Mouse (Mus musculus) CH12.LX (cell line): Measurements from ENCODE around the gene Ggact.

Experiments
- CTCF ChIP-seq, 2 experiments: IDR thresholded peaks in 1 of 2; conservative IDR thresholded peaks in 1 of 2; 2 replicates each; pipeline ENCODE4 v1.5.1; 2011 to 2012; ENCODE audit warnings: low read depth in 2 of 2, low read length in 2 of 2, improper control_type of control experiment in 1 of 2, inconsistent platforms in 1 of 2, mild to moderate bottlenecking in 1 of 2, moderate library complexity in 1 of 2
- GABPA ChIP-seq: IDR thresholded peaks from 2 replicates; pipeline ENCODE4 v1.6.1; 2012; ENCODE audit warnings: low read depth, low read length, improper control_type of control experiment, inconsistent platforms; ENCODE audit not compliant: insufficient replicate concordance
- HCFC1 ChIP-seq: IDR thresholded peaks from 2 replicates; pipeline ENCODE4 v1.6.1; 2012; ENCODE audit warnings: low read depth, mild to moderate bottlenecking, inconsistent platforms, low read length, improper control_type of control experiment
- MAX ChIP-seq: IDR thresholded peaks from 2 replicates; pipeline ENCODE4 v1.6.1; 2011; ENCODE audit warnings: low read length, improper control_type of control experiment
- MXI1 ChIP-seq: IDR thresholded peaks from 2 replicates; pipeline ENCODE4 v1.6.1; 2011; ENCODE audit warnings: mild to moderate bottlenecking, low read depth, low read length, improper control_type of control experiment
- POLR2A ChIP-seq: IDR thresholded peaks from 2 replicates; pipeline ENCODE4 v1.6.1; 2011; ENCODE audit warnings: low read depth, mild to moderate bottlenecking, improper control_type of control experiment, low read length
- RAD21 ChIP-seq: IDR thresholded peaks from 2 replicates; pipeline ENCODE4 v1.6.1; 2011; ENCODE audit warnings: low read depth, mild to moderate bottlenecking, low read length, improper control_type of control experiment, moderate library complexity
- RCOR1 ChIP-seq: conservative IDR thresholded peaks from 2 replicates; pipeline ENCODE4 v1.6.1; 2012; ENCODE audit warnings: low read depth, mild to moderate bottlenecking, inconsistent platforms, low read length, improper control_type of control experiment
- USF1 ChIP-seq: IDR thresholded peaks from 2 replicates; pipeline ENCODE4 v1.6.1; 2014; ENCODE audit warnings: low read depth, mild to moderate bottlenecking, inconsistent platforms, low read length, improper control_type of control experiment
- USF2 ChIP-seq: conservative IDR thresholded peaks from 2 replicates; pipeline ENCODE4 v1.6.1; 2011; ENCODE audit warnings: low read depth, low read length, improper control_type of control experiment

DNA sequence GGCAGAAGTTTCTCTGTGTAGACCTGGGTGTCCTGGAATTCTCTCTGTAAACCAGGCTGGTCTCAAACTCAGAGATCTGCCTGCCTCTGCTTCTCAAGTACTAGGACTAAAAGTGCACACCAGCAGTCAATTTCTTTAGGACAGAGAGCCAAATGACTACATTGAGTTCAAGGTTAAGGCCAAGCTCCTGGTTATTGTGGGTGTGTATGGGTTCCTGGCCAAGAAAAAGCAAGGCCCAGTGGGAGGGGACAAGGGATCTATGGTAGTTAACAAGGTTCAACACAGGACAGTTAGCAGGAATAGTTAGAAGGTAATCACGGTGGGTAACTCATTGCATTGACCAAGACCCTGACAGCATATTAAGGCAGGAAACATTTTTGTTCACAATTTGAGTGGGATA lies 8.6 kb downstream of the Ggact start:
- no peak for TF ChIP-seq CTCF (conservative IDR thresholded peaks at IDR 0.05 in 1 of 2, IDR thresholded peaks at IDR 0.05 in 1 of 2; ENCODE audit: low read depth in 2 of 2, low read length in 2 of 2)
- no peak for TF ChIP-seq RAD21
- no peak for TF ChIP-seq POLR2A
- TF ChIP-seq USF1, result no peak
- no peak for TF ChIP-seq MXI1
- no peak for TF ChIP-seq MAX
- TF ChIP-seq USF2, result no peak
- TF ChIP-seq GABPA, result no peak
- TF ChIP-seq RCOR1, result no peak
- TF ChIP-seq HCFC1, result no peak
